Mouse (Mus musculus) heart, adult 11 months (tissue): ENCODE measurements around the gene Plekha5.

Source experiments
- DNase-seq: peaks from one replicate; pipeline ENCODE4 v3.0.0; 2022

Gene Plekha5

GRCm38 (mm10) chr6:140456393-140457163, 32.7 kb downstream of the Plekha5 start:
- DNase-seq: peak; percentile 83

- DNase-seq: peak; percentile 43
Measured at GRCm38 (mm10) chr6:140460398-140460797, 36.5 kb downstream of the Plekha5 start.

GRCm38 (mm10) chr6:140464818-140465217, 41.0 kb downstream of the Plekha5 start:
- DNase-seq: peak; percentile 50

GRCm38 (mm10) chr6:140465946-140466646, 42.2 kb downstream of the Plekha5 start:
- DNase-seq: peak; percentile 79

GRCm38 (mm10) chr6:140466841-140467240, 43.0 kb downstream of the Plekha5 start:
- peak; percentile 19 for DNase-seq

GRCm38 (mm10) chr6:140467851-140468250, 44.0 kb downstream of the Plekha5 start:
- DNase-seq: peak; percentile 85

GRCm38 (mm10) chr6:140469791-140470190, 45.9 kb downstream of the Plekha5 start:
- peak; percentile 76 for DNase-seq

GRCm38 (mm10) chr6:140471751-140472150, 47.9 kb downstream of the Plekha5 start:
- peak; percentile 58 for DNase-seq

GRCm38 (mm10) chr6:140472345-140472744, 48.5 kb downstream of the Plekha5 start:
- peak; percentile 89 for DNase-seq

- no peak for DNase-seq
Measured at GRCm38 (mm10) chr6:140475393-140476087, 51.7 kb downstream of the Plekha5 start.

- peak; percentile 78 for DNase-seq
Measured at GRCm38 (mm10) chr6:140476981-140477380, 53.1 kb downstream of the Plekha5 start.

- peak; percentile 79 for DNase-seq
Measured at GRCm38 (mm10) chr6:140478031-140478430, 54.2 kb downstream of the Plekha5 start.

GRCm38 (mm10) chr6:140478943-140479342, 55.1 kb downstream of the Plekha5 start:
- DNase-seq: peak; percentile 54

- peak; percentile 52 for DNase-seq
Measured at GRCm38 (mm10) chr6:140480425-140481081, 56.7 kb downstream of the Plekha5 start.

- DNase-seq: peak; percentile 98
Measured at GRCm38 (mm10) chr6:140481701-140482460, 58.0 kb downstream of the Plekha5 start.

- peak; percentile 97 for DNase-seq
Measured at GRCm38 (mm10) chr6:140484170-140484569, 60.3 kb downstream of the Plekha5 start.

- DNase-seq: peak; percentile 87
Measured at GRCm38 (mm10) chr6:140485636-140486035, 61.8 kb downstream of the Plekha5 start.

- peak; percentile 84 for DNase-seq
Measured at GRCm38 (mm10) chr6:140486685-140487084, 62.8 kb downstream of the Plekha5 start.

- DNase-seq: peak; percentile 88
Measured at GRCm38 (mm10) chr6:140487489-140487888, 63.6 kb downstream of the Plekha5 start.

GRCm38 (mm10) chr6:140488673-140489072, 64.8 kb downstream of the Plekha5 start:
- DNase-seq: peak; percentile 68

- DNase-seq: peak; percentile 69
Measured at GRCm38 (mm10) chr6:140489570-140489969, 65.7 kb downstream of the Plekha5 start.

- DNase-seq: peak; percentile 59
Measured at GRCm38 (mm10) chr6:140490220-140490619, 66.4 kb downstream of the Plekha5 start.
